Mouse (Mus musculus) cerebellum, adult 2 months (tissue): ENCODE measurements at regions not wholly inside any gene's neighbourhood (a gene's known extent, or its start where the extent isn't known, plus 50 kb on each side); places are given as distances from the start of the nearest gene placed in this dataset.

Experiments
- DNase-seq, 2 experiments: peaks; one replicate each; pipeline ENCODE4 v3.0.0; 2021
- H3K27ac ChIP-seq: fragments of 200-500 bp; 2 replicates; pipeline ENCODE4 v1.5.1; 2012; ENCODE audit warnings: low read length, control low read depth, inconsistent platforms; ENCODE audit not compliant: insufficient read depth
- H3K27me3 ChIP-seq: fragments of 200-500 bp; 2 replicates; pipeline ENCODE4 v1.6.1; 2012; ENCODE audit warnings: inconsistent platforms, mild to moderate bottlenecking, low read length, moderate library complexity; ENCODE audit not compliant: control insufficient read depth, insufficient read depth
- H3K4me1 ChIP-seq: fragments of 200-500 bp; 2 replicates; pipeline ENCODE4 v1.6.1; 2011; ENCODE audit warnings: low read length; ENCODE audit not compliant: control insufficient read depth, insufficient read depth
- H3K4me3 ChIP-seq: fragments of 200-500 bp; replicated peaks from 2 replicates; pipeline ENCODE3; 2011; ENCODE audit warnings: mild to moderate bottlenecking, low read depth, low read length, control low read depth; ENCODE audit not compliant: insufficient read depth
- CTCF ChIP-seq: fragments of 200-500 bp; IDR thresholded peaks from 2 replicates; pipeline ENCODE4 v1.5.1; 2011; ENCODE audit warnings: low read depth, mild to moderate bottlenecking, control low read depth, low read length, moderate library complexity, borderline replicate concordance; ENCODE audit not compliant: insufficient read depth
- POLR2A ChIP-seq: fragments of 200-500 bp; IDR thresholded peaks from 2 replicates; pipeline ENCODE4 v1.6.1; 2011; ENCODE audit warnings: low read length, control low read depth, borderline replicate concordance; ENCODE audit not compliant: insufficient read depth
- WGBS: fragments of 180-500 bp; shearing (Covaris S2); methylation state at CpG from one replicate; pipeline ENCODE4 v1.1.7; 2018; 5-methylcytosine and 5-hydroxymethylcytosine counted together

- no peaks in the 10 kb centered on the region for H3K27me3 ChIP-seq
- H3K27ac ChIP-seq, result no peak overlapping the region
- 67% methylated on average over 11 of the region's 11 CpGs for whole genome bisulfite sequencing
- TF ChIP-seq CTCF (no peak), POLR2A (no peak)
- H3K4me1 ChIP-seq, result no peaks in the 10 kb centered on the region
- no peak overlapping the region for H3K4me3 ChIP-seq
- no peak for DNase-seq
Measured at GRCm38 (mm10) chr11:109088488-109089252, 55.5 kb downstream of the E030025P04Rik start.

GRCm38 (mm10) chr11:109081957-109082356 lies 62.2 kb downstream of the E030025P04Rik start:
- Histone ChIP-seq H3K4me1 (no peaks in the 10 kb centered on the region), H3K27me3 (no peaks in the 10 kb centered on the region), H3K27ac (no peak overlapping the region), H3K4me3 (no peak overlapping the region)
- WGBS, result 96% methylated on average over 4 of the region's 4 CpGs
- no peak for DNase-seq
- TF ChIP-seq POLR2A (no peak), CTCF (no peak)

- Histone ChIP-seq H3K27ac (no peak overlapping the region), H3K4me1 (no peaks in the 10 kb centered on the region), H3K4me3 (no peak overlapping the region), H3K27me3 (no peaks in the 10 kb centered on the region)
- no peak for TF ChIP-seq POLR2A
- TF ChIP-seq CTCF, result no peak
- 75% methylated on average over 10 of the region's 10 CpGs for WGBS
- DNase-seq, result no peak
Measured at GRCm38 (mm10) chr11:109081454-109081853, 62.7 kb downstream of the E030025P04Rik start.

GRCm38 (mm10) chr11:109080847-109081415 lies 63.2 kb downstream of the E030025P04Rik start:
- no peak for DNase-seq
- TF ChIP-seq CTCF, result no peak
- no peak for TF ChIP-seq POLR2A
- 93% methylated on average over 9 of the region's 9 CpGs for WGBS
- Histone ChIP-seq H3K27me3 (no peaks in the 10 kb centered on the region), H3K27ac (no peak overlapping the region), H3K4me3 (no peak overlapping the region), H3K4me1 (no peaks in the 10 kb centered on the region)

- 20% methylated on average over 4 of the region's 4 CpGs for WGBS
- Histone ChIP-seq H3K27ac (no peak overlapping the region), H3K27me3 (no peaks in the 10 kb centered on the region), H3K4me3 (no peak overlapping the region), H3K4me1 (no peaks in the 10 kb centered on the region)
- TF ChIP-seq POLR2A, result no peak
- TF ChIP-seq CTCF, result no peak
- DNase-seq, result peak; percentile 4 to 9
Measured at GRCm38 (mm10) chr11:109079466-109079865, 64.7 kb downstream of the E030025P04Rik start.

DNA sequence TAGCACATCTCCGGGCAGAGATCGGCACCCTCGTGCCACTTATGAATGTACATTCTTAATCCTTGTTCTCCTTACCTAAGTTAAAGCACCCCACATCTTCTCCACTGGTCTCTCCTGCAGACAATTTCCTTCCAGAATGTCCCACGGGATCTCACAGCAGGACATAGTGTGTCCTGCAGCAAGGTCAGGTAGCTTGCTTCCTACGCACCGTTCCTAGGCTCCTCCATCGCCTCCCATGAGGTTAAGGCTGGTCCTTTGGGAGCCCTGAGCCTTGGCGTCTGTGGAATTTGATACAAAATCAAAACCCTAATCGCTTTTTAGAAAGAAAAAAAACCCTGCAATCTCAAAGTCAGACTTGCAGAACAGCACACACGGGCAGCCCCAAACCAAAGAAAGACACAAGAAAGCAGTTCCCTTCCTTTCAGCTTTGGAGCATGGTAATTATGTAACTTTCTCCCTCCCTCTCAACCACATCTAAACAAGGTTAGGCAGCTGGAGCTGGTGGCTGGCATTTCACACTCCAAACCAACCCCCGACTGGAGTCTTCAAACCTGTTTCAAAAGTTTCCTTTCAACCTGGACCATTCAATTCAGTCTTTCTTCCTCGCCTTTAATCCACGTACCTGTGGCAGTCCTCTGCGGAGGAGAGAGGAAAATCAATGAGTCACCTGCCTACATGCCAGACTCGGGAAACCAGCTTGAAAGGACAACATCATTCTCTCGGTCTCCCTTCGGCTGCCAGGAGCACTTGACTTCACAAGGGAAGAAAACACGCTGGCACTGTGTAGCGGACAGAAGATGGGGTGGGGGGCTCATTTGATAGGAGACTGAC lies 67.4 kb downstream of the E030025P04Rik start:
- no peak for TF ChIP-seq CTCF
- TF ChIP-seq POLR2A, result no peak
- 80% methylated on average over 19 of the region's 19 CpGs for WGBS
- no peaks in the 10 kb centered on the region for H3K4me1 ChIP-seq
- no peak overlapping the region for H3K4me3 ChIP-seq
- H3K27ac ChIP-seq, result no peak overlapping the region
- DNase-seq, result no peak
- H3K27me3 ChIP-seq, result no peaks in the 10 kb centered on the region

- DNase-seq, result no peak
- Histone ChIP-seq H3K4me1 (peaks cover 10% of the 10 kb centered on the region), H3K27me3 (no peaks in the 10 kb centered on the region), H3K27ac (no peak overlapping the region), H3K4me3 (no peak overlapping the region)
- no peak for TF ChIP-seq POLR2A
- no peak for TF ChIP-seq CTCF
- 75% methylated on average over 2 of the region's 2 CpGs for WGBS
Measured at GRCm38 (mm10) chr11:109071340-109071739, 72.8 kb downstream of the E030025P04Rik start.
